Mouse (Mus musculus) c-Kit-positive CD71-positive TER-119-positive erythroid progenitor cells, embryonic 14.5 days (primary cell): ENCODE results near the gene Ntn1.

ENCODE experiments used
- DNase-seq: peaks from one replicate; pipeline ENCODE4 v3.0.0-alpha.2; 2013; ENCODE audit warnings: low spot score

Gene Ntn1

GRCm38 (mm10) chr11:68400727-68401219, at the start of gene Ntn1:
Gene Ntn1, minus strand, starts transcription at chr11:68400823.
- no peak for DNase-seq

- no peak for DNase-seq
Measured at GRCm38 (mm10) chr11:68448356-68448755, 47.7 kb upstream of the Ntn1 start.

- DNase-seq = no peak
Measured at GRCm38 (mm10) chr11:68447242-68447641, 46.6 kb upstream of the Ntn1 start.

- DNase-seq = no peak
Measured at GRCm38 (mm10) chr11:68446547-68446946, 45.9 kb upstream of the Ntn1 start.

- DNase-seq = no peak
Measured at GRCm38 (mm10) chr11:68445901-68446300, 45.3 kb upstream of the Ntn1 start.

GRCm38 (mm10) chr11:68442983-68443638, 42.5 kb upstream of the Ntn1 start:
- no peak for DNase-seq

GRCm38 (mm10) chr11:68442346-68442745, 41.7 kb upstream of the Ntn1 start:
- no peak for DNase-seq

- DNase-seq = no peak
Measured at GRCm38 (mm10) chr11:68440965-68441364, 40.3 kb upstream of the Ntn1 start.

GRCm38 (mm10) chr11:68440100-68440499, 39.5 kb upstream of the Ntn1 start:
- DNase-seq = no peak

GRCm38 (mm10) chr11:68436376-68436775, 35.8 kb upstream of the Ntn1 start:
- DNase-seq = no peak

- DNase-seq = no peak
Measured at GRCm38 (mm10) chr11:68435601-68436000, 35.0 kb upstream of the Ntn1 start.

- DNase-seq = no peak
Measured at GRCm38 (mm10) chr11:68434697-68435096, 34.1 kb upstream of the Ntn1 start.

GRCm38 (mm10) chr11:68433534-68433933, 32.9 kb upstream of the Ntn1 start:
- no peak for DNase-seq

GRCm38 (mm10) chr11:68432361-68433021, 31.9 kb upstream of the Ntn1 start:
- no peak for DNase-seq

GRCm38 (mm10) chr11:68431699-68432360, 31.2 kb upstream of the Ntn1 start, which contains the start of gene Pik3r5:
Gene Pik3r5, plus strand, starts transcription at chr11:68432121.
- DNase-seq = peak; percentile 47

GRCm38 (mm10) chr11:68430662-68431061, 30.0 kb upstream of the Ntn1 start:
- no peak for DNase-seq

- DNase-seq = no peak
Measured at GRCm38 (mm10) chr11:68427083-68427570, 26.5 kb upstream of the Ntn1 start.

GRCm38 (mm10) chr11:68425492-68426315, 25.1 kb upstream of the Ntn1 start:
- no peak for DNase-seq

- DNase-seq = peak; percentile 19
Measured at GRCm38 (mm10) chr11:68417831-68418230, 17.2 kb upstream of the Ntn1 start.

GRCm38 (mm10) chr11:68417001-68417400, 16.4 kb upstream of the Ntn1 start:
- no peak for DNase-seq

GRCm38 (mm10) chr11:68408127-68408526, 7.5 kb upstream of the Ntn1 start:
- DNase-seq = peak; percentile 39
